29 mouse cellular contexts compared by ENCODE assay signal in genomic region chr7:16837916-16838803, GRCm38 (mm10). TPM values are rescaled to one million over a fixed set of nuclear protein-coding genes. Genes with fewer than 3 reads are reported as not detected.
A peak's percentile ranks its signal among the peaks of the same experiment; 100 is the strongest.
DNase-seq lines count a peak whose midpoint lies in the region; ATAC-seq and TF ChIP-seq lines count a peak whose summit lies in the region.
"Had no signal": no experiment of that assay in that cellular context is flagged by ENCODE, and none has a peak within 500 bp of the region (broad histone marks: within the 10 kb centered on the region; RNA-seq: fewer than 3 reads in every experiment).

No protein-coding gene starts in this region.

- H3K36me3 ChIP-seq in megakaryocyte, embryonic 14.5 days (replicated peaks; ENCODE audit: low read length) = peaks cover 80% of the 10 kb centered on the region
- peaks cover 78% of the 10 kb centered on the region for H3K36me3 ChIP-seq in embryonic facial prominence, embryonic 13.5 days
- H3K36me3 ChIP-seq in forebrain, embryonic 11.5 days (ENCODE audit: control insufficient read depth, insufficient read depth, low read length) = peaks cover 7% of the 10 kb centered on the region; the same call in 1 of the 2 replicates
- peaks cover 79% of the 10 kb centered on the region for H3K36me3 ChIP-seq in kidney, embryonic 15.5 days

- H3K4me3 ChIP-seq in megakaryocyte, embryonic 14.5 days (replicated peaks) = peak overlapping the region; percentile 80
- peak overlapping the region; percentile 19 for H3K4me3 ChIP-seq in bone marrow, adult 2 months (replicated peaks; ENCODE audit: control insufficient read depth, low read depth, low read length)
- H3K4me3 ChIP-seq in embryonic facial prominence, embryonic 13.5 days = no peak overlapping the region
- no peak overlapping the region for H3K4me3 ChIP-seq in forebrain, embryonic 11.5 days (ENCODE audit: low read depth, low read length)
- H3K4me3 ChIP-seq in kidney, embryonic 15.5 days (replicated peaks) = no peak overlapping the region
- H3K4me3 ChIP-seq: forebrain, embryonic 10.5 days; gastrocnemius, adult 2 months; heart, embryonic 10.5 days; heart, embryonic 13.5 days had no signal

- H3K9me3 ChIP-seq in megakaryocyte, embryonic 14.5 days = no peaks in the 10 kb centered on the region
- no peaks in the 10 kb centered on the region for H3K9me3 ChIP-seq in embryonic facial prominence, embryonic 13.5 days
- no peaks in the 10 kb centered on the region for H3K9me3 ChIP-seq in forebrain, embryonic 11.5 days (ENCODE audit: control insufficient read depth, low read length)
- no peaks in the 10 kb centered on the region for H3K9me3 ChIP-seq in kidney, embryonic 15.5 days (replicated peaks)
- H3K9me3 ChIP-seq: forebrain, embryonic 10.5 days; heart, embryonic 10.5 days; heart, embryonic 13.5 days had no signal

- peak overlapping the region; percentile 2 for H3K27ac ChIP-seq in bone marrow, adult 2 months (ENCODE audit: control insufficient read depth, insufficient read depth, low read depth, low read length, poor library complexity)
- H3K27ac ChIP-seq in embryonic facial prominence, embryonic 13.5 days = no peak overlapping the region
- no peak overlapping the region for H3K27ac ChIP-seq in forebrain, embryonic 11.5 days (ENCODE audit: low read depth, low read length)
- H3K27ac ChIP-seq in kidney, embryonic 15.5 days = no peak overlapping the region
- H3K27ac ChIP-seq: forebrain, embryonic 10.5 days; gastrocnemius, adult 2 months; heart, embryonic 10.5 days; heart, embryonic 13.5 days; hindbrain, embryonic 14.5 days; hindbrain, postnatal 0 days had no signal

- ATAC-seq in megakaryocyte, adult 5-6 weeks (ENCODE audit: poor library complexity, severe bottlenecking) = no peak
- no peak for ATAC-seq in embryonic facial prominence, embryonic 13.5 days (ENCODE audit: insufficient number of reproducible peaks, insufficient read depth, low FRiP score, low TSS enrichment, low read depth)
- no peak for ATAC-seq in forebrain, embryonic 11.5 days (replicated peaks; ENCODE audit: low FRiP score)
- ATAC-seq in kidney, embryonic 15.5 days (replicated peaks; ENCODE audit: low FRiP score) = no peak
- ATAC-seq: activated CD4-positive, CD25-positive, alpha-beta regulatory T cell, adult 4 months; CD4-positive, CD25-positive, alpha-beta regulatory T cell, adult 4 months; forebrain, embryonic 14.5 days; forebrain, postnatal 0 days; hindbrain, postnatal 0 days had no signal

- peak; percentile 74 to 75 for DNase-seq in spleen, postnatal 36 days (ENCODE audit: low spot score in 2 of 2)
- no peak for DNase-seq in spleen, postnatal 14 days (ENCODE audit: low spot score in 2 of 2)
- no peak for DNase-seq in forebrain, embryonic 11.5 days (ENCODE audit: low spot score)
- DNase-seq: adrenal gland, postnatal 10 days; adrenal gland, postnatal 36 days; cerebellum, adult 11 months; cerebellum, adult 2 months; cerebellum, adult 9-11 months; cerebellum, postnatal 25 days; forebrain, postnatal 0 days; gastrocnemius, adult 2 months; gastrocnemius, postnatal 14 days; heart, adult 18-20 months; heart, postnatal 14 days; heart, postnatal 4 days had no signal

- TF ChIP-seq CTCF in bone marrow, adult 2 months (IDR thresholded peaks at IDR 0.05; ENCODE audit: control insufficient read depth, insufficient read depth, low read length) = no peak

- no peak overlapping the region for H3K4me2 ChIP-seq in embryonic facial prominence, embryonic 13.5 days
- H3K4me2 ChIP-seq in forebrain, embryonic 11.5 days (ENCODE audit: low read depth, low read length, severe bottlenecking) = no peak overlapping the region
- no peak overlapping the region for H3K4me2 ChIP-seq in kidney, embryonic 15.5 days
- H3K4me2 ChIP-seq: heart, embryonic 13.5 days; hindbrain, embryonic 14.5 days had no signal

- H3K4me1 ChIP-seq in megakaryocyte, embryonic 14.5 days = peaks cover 86% of the 10 kb centered on the region
- H3K4me1 ChIP-seq in bone marrow, adult 2 months (ENCODE audit: control insufficient read depth, insufficient read depth, low read length) = peaks cover 13% of the 10 kb centered on the region
- peaks cover 10% of the 10 kb centered on the region; the same call in 1 of the 2 replicates for H3K4me1 ChIP-seq in embryonic facial prominence, embryonic 13.5 days
- H3K4me1 ChIP-seq in forebrain, embryonic 11.5 days (replicated peaks; ENCODE audit: control insufficient read depth, insufficient read depth, low read length) = no peaks in the 10 kb centered on the region; the same call in 1 of the 2 replicates
- H3K4me1 ChIP-seq in kidney, embryonic 15.5 days = peaks cover 20% of the 10 kb centered on the region

- peak; percentile 23; the same call in 1 of the 2 replicates for TF ChIP-seq POLR2A in bone marrow, adult 2 months (IDR thresholded peaks at IDR 0.05; ENCODE audit: borderline replicate concordance, control insufficient read depth, low read depth, low read length)

- 0 out of 2 replicates have a peak overlapping the region, but pooled peaks have one; percentile 27 for H3K9ac ChIP-seq in embryonic facial prominence, embryonic 13.5 days
- no peak overlapping the region for H3K9ac ChIP-seq in forebrain, embryonic 11.5 days (ENCODE audit: low read length)
- H3K9ac ChIP-seq in kidney, embryonic 15.5 days = no peak overlapping the region
- H3K9ac ChIP-seq: forebrain, postnatal 0 days; heart, embryonic 13.5 days; hindbrain, embryonic 14.5 days had no signal

- no peaks in the 10 kb centered on the region for H3K27me3 ChIP-seq in megakaryocyte, embryonic 14.5 days (replicated peaks)
- H3K27me3 ChIP-seq in embryonic facial prominence, embryonic 13.5 days = no peaks in the 10 kb centered on the region
- no peaks in the 10 kb centered on the region for H3K27me3 ChIP-seq in forebrain, embryonic 11.5 days (ENCODE audit: control insufficient read depth, insufficient read depth, low read length)
- no peaks in the 10 kb centered on the region for H3K27me3 ChIP-seq in kidney, embryonic 15.5 days
- H3K27me3 ChIP-seq: heart, embryonic 13.5 days had no signal

- WGBS in bone marrow, adult 2 months = 66% methylated on average over 18 of the region's 18 CpGs
- WGBS in embryonic facial prominence, embryonic 13.5 days = 94% methylated on average over 18 of the region's 18 CpGs
- 94% methylated on average over 18 of the region's 18 CpGs for WGBS in forebrain, embryonic 11.5 days
- 93% methylated on average over 18 of the region's 18 CpGs for WGBS in kidney, embryonic 15.5 days

RNA-seq across cellular contexts. Expression of gene Prkd2, which starts 4.5 kb away (rescaled TPM):
- 54.4 and 70.1 TPM in 2 replicates for polyA plus RNA-seq in megakaryocyte, embryonic 14.5 days (2012; ENCODE audit: insufficient read depth, low replicate concordance)
- 8.8 and 14.0 TPM in 2 replicates for total RNA-seq in megakaryocyte, adult 5-6 weeks (2015)
- total RNA-seq in megakaryocyte, adult 5-6 weeks (2017) = 9.4 and 10.1 TPM in 2 replicates
- 22.7 and 34.2 TPM in 2 replicates for polyA plus RNA-seq in bone marrow, adult 2 months (2011; ENCODE audit: insufficient read depth, insufficient read length, low replicate concordance, missing spikeins)
- 20.5 and 20.8 TPM in 2 replicates for polyA plus RNA-seq in embryonic facial prominence, embryonic 13.5 days (2015; fragmentation: Nextera tagmentation; extraction: Ambion mirVana)
- polyA plus RNA-seq in forebrain, embryonic 11.5 days (2014; fragmentation: Nextera tagmentation; extraction: Ambion mirVana) = 11.0 and 11.6 TPM in 2 replicates
- 14.6 and 17.7 TPM in 2 replicates for polyA plus RNA-seq in kidney, embryonic 15.5 days (2015; fragmentation: Nextera tagmentation; extraction: Ambion mirVana)

RNA-seq across cellular contexts. Expression of gene Fkrp, which starts 21.6 kb away (rescaled TPM):
- polyA plus RNA-seq in megakaryocyte, embryonic 14.5 days (2012; ENCODE audit: insufficient read depth, low replicate concordance) = 14.8 and 21.1 TPM in 2 replicates
- total RNA-seq in megakaryocyte, adult 5-6 weeks (2015) = 8.1 and 12.4 TPM in 2 replicates
- total RNA-seq in megakaryocyte, adult 5-6 weeks (2017) = 8.1 and 10.6 TPM in 2 replicates
- 4.7 and 7.2 TPM in 2 replicates for polyA plus RNA-seq in bone marrow, adult 2 months (2011; ENCODE audit: insufficient read depth, insufficient read length, low replicate concordance, missing spikeins)
- polyA plus RNA-seq in embryonic facial prominence, embryonic 13.5 days (2015; fragmentation: Nextera tagmentation; extraction: Ambion mirVana) = 26.8 and 30.5 TPM in 2 replicates
- 27.1 and 29.0 TPM in 2 replicates for polyA plus RNA-seq in forebrain, embryonic 11.5 days (2014; fragmentation: Nextera tagmentation; extraction: Ambion mirVana)
- polyA plus RNA-seq in kidney, embryonic 15.5 days (2015; fragmentation: Nextera tagmentation; extraction: Ambion mirVana) = 32.0 and 34.1 TPM in 2 replicates

RNA-seq across cellular contexts. Expression of gene Strn4, which starts 22.5 kb away (rescaled TPM):
- 83.0 and 118 TPM in 2 replicates for polyA plus RNA-seq in megakaryocyte, embryonic 14.5 days (2012; ENCODE audit: insufficient read depth, low replicate concordance)
- total RNA-seq in megakaryocyte, adult 5-6 weeks (2015) = 25.7 and 27.6 TPM in 2 replicates
- total RNA-seq in megakaryocyte, adult 5-6 weeks (2017) = 45.9 and 50.0 TPM in 2 replicates
- 41.2 and 92.7 TPM in 2 replicates for polyA plus RNA-seq in bone marrow, adult 2 months (2011; ENCODE audit: insufficient read depth, insufficient read length, low replicate concordance, missing spikeins)
- polyA plus RNA-seq in embryonic facial prominence, embryonic 13.5 days (2015; fragmentation: Nextera tagmentation; extraction: Ambion mirVana) = 122 and 124 TPM in 2 replicates
- 137 and 166 TPM in 2 replicates for polyA plus RNA-seq in forebrain, embryonic 11.5 days (2014; fragmentation: Nextera tagmentation; extraction: Ambion mirVana)
- polyA plus RNA-seq in kidney, embryonic 15.5 days (2015; fragmentation: Nextera tagmentation; extraction: Ambion mirVana) = 91.5 and 99.8 TPM in 2 replicates

RNA-seq across cellular contexts. Expression of gene Dact3, which starts 37.0 kb away (rescaled TPM):
- 3.3 and 10.9 TPM in 2 replicates for polyA plus RNA-seq in megakaryocyte, embryonic 14.5 days (2012; ENCODE audit: insufficient read depth, low replicate concordance)
- 0.09 and 0.23 TPM in 2 replicates for total RNA-seq in megakaryocyte, adult 5-6 weeks (2015)
- total RNA-seq in megakaryocyte, adult 5-6 weeks (2017) = 0.15 and 0.16 TPM in 2 replicates
- 0.54 and 1.7 TPM in 2 replicates for polyA plus RNA-seq in bone marrow, adult 2 months (2011; ENCODE audit: insufficient read depth, insufficient read length, low replicate concordance, missing spikeins)
- polyA plus RNA-seq in embryonic facial prominence, embryonic 13.5 days (2015; fragmentation: Nextera tagmentation; extraction: Ambion mirVana) = 4.9 TPM in 2 replicates
- polyA plus RNA-seq in forebrain, embryonic 11.5 days (2014; fragmentation: Nextera tagmentation; extraction: Ambion mirVana) = 4.8 and 7.0 TPM in 2 replicates
- 2.6 TPM in 2 replicates for polyA plus RNA-seq in kidney, embryonic 15.5 days (2015; fragmentation: Nextera tagmentation; extraction: Ambion mirVana)
- polyA plus RNA-seq: activated CD4-positive, CD25-positive, alpha-beta regulatory T cell, adult 4 months; CD4-positive, CD25-positive, alpha-beta regulatory T cell, adult 4 months had no signal

RNA-seq across cellular contexts. Expression of gene Gng8, which starts 53.4 kb away (rescaled TPM):
- polyA plus RNA-seq in megakaryocyte, embryonic 14.5 days (2012; ENCODE audit: insufficient read depth, low replicate concordance) = not detected in 2 replicates
- not detected in 2 replicates for total RNA-seq in megakaryocyte, adult 5-6 weeks (2015)
- 0.48 TPM in 1 of 2 replicates, not detected in the other for total RNA-seq in megakaryocyte, adult 5-6 weeks (2017)
- not detected in 2 replicates for polyA plus RNA-seq in bone marrow, adult 2 months (2011; ENCODE audit: insufficient read depth, insufficient read length, low replicate concordance, missing spikeins)
- 19.9 and 32.0 TPM in 2 replicates for polyA plus RNA-seq in embryonic facial prominence, embryonic 13.5 days (2015; fragmentation: Nextera tagmentation; extraction: Ambion mirVana)
- 7.3 and 7.4 TPM in 2 replicates for polyA plus RNA-seq in forebrain, embryonic 11.5 days (2014; fragmentation: Nextera tagmentation; extraction: Ambion mirVana)
- polyA plus RNA-seq in kidney, embryonic 15.5 days (2015; fragmentation: Nextera tagmentation; extraction: Ambion mirVana) = 6.8 and 7.8 TPM in 2 replicates
- total RNA-seq: common myeloid progenitor, adult 5-6 weeks; forebrain, postnatal 0 days; gastrocnemius, adult 2 months had no signal
- polyA plus RNA-seq: activated CD4-positive, CD25-positive, alpha-beta regulatory T cell, adult 4 months; CD4-positive, CD25-positive, alpha-beta regulatory T cell, adult 4 months had no signal

Comparison
In these comparisons a context has a peak if more than half of its experiments do, and no peak if none do; other contexts are left out.
1. DNase-seq: peak in spleen, postnatal 36 days (2 of 2); none in spleen, postnatal 14 days (0 of 2) and forebrain, embryonic 11.5 days (single experiment).
2. H3K4me3 ChIP-seq: peak in megakaryocyte, embryonic 14.5 days (single experiment) and bone marrow, adult 2 months (single experiment); none in embryonic facial prominence, embryonic 13.5 days (single experiment), forebrain, embryonic 11.5 days (single experiment) and kidney, embryonic 15.5 days (single experiment).